Mouse (Mus musculus) brain, embryonic 14.5 days (tissue): ENCODE data around the gene Sox6.

Source experiments
- CTCF ChIP-seq: fragments of 200-500 bp; IDR thresholded peaks from 2 replicates; pipeline ENCODE4 v1.5.1; 2012; ENCODE audit warnings: inconsistent platforms, mild to moderate bottlenecking, moderate library complexity, borderline replicate concordance; ENCODE audit not compliant: insufficient read depth, insufficient read length; ENCODE audit errors: extremely low read depth
- POLR2A ChIP-seq: fragments of 200-500 bp; IDR thresholded peaks from 2 replicates; pipeline ENCODE4 v1.6.1; 2012; ENCODE audit warnings: mild to moderate bottlenecking, inconsistent platforms, borderline replicate concordance; ENCODE audit not compliant: poor library complexity, insufficient read depth, insufficient read length, severe bottlenecking; ENCODE audit errors: extremely low read depth

DNA sequence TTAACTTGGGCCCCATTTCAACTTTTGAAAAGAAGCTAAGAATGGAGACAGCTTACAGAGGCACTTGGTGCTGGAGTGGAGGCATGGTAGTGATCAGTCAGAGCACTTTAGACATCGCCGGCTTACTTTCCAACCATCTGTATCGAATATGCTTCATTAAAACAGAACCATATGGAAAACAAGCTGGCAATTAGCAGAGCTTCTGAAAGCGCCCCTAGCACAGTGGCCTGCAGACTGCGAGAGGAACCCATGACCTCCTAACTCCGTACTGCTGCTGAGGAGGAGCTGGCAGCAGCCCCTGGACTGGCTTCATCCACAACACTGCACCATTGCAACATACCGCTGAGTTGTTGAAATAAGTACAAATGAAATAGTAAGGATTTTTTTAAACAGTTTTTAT is 148.7 kb downstream of the Sox6 start:
- no peak for TF ChIP-seq CTCF
- no peak for TF ChIP-seq POLR2A
